ENCODE assay signal across 17 mouse cellular contexts in genomic region chr9:56862863-56863262, GRCm38 (mm10). TPM values are rescaled to one million over a fixed set of nuclear protein-coding genes. Genes with fewer than 3 reads are reported as not detected.
"Had no signal": no experiment of that assay in that cellular context is flagged by ENCODE, and none has a peak within 500 bp of the region (broad histone marks: within the 10 kb centered on the region; RNA-seq: fewer than 3 reads in every experiment).

No protein-coding gene starts in this region.

- H3K36me3 ChIP-seq: limb, embryonic 15.5 days; liver, embryonic 12.5 days; neural tube, embryonic 13.5 days had no signal

- H3K4me1 ChIP-seq: megakaryocyte, embryonic 14.5 days had no signal

- H3K27ac ChIP-seq: left cerebral cortex, adult 2 months; liver, embryonic 12.5 days; macrophage; neural tube, embryonic 13.5 days had no signal

- H3K9ac ChIP-seq: limb, embryonic 15.5 days; liver, embryonic 12.5 days; lung, embryonic 14.5 days; neural tube, embryonic 13.5 days had no signal

- ATAC-seq: intestine, postnatal 0 days; liver, embryonic 12.5 days; midbrain, embryonic 16.5 days had no signal

- DNase-seq: lung, embryonic 14.5 days; lung, postnatal 14 days; retina, postnatal 1 day; right cerebral cortex, postnatal 4 days; spleen, adult 18-20 months; thymus, adult 18-20 months; thymus, postnatal 14 days had no signal

- H3K9me3 ChIP-seq: limb, embryonic 15.5 days; liver, embryonic 12.5 days; megakaryocyte, embryonic 14.5 days; neural tube, embryonic 13.5 days had no signal

- H3K4me3 ChIP-seq: left cerebral cortex, adult 2 months; limb, embryonic 15.5 days; liver, embryonic 12.5 days; megakaryocyte, embryonic 14.5 days; neural tube, embryonic 13.5 days had no signal

- H3K4me2 ChIP-seq: liver, embryonic 12.5 days; lung, embryonic 14.5 days; midbrain, embryonic 11.5 days; neural tube, embryonic 13.5 days had no signal

- H3K27me3 ChIP-seq: limb, embryonic 15.5 days had no signal

RNA-seq across cellular contexts. Expression of gene Odf3l1, which starts 1.6 kb away (rescaled TPM):
- polyA plus RNA-seq: liver, embryonic 12.5 days; liver, embryonic 16.5 days; macrophage; midbrain, embryonic 11.5 days; midbrain, embryonic 16.5 days; neural tube, embryonic 13.5 days had no signal

RNA-seq across cellular contexts. Expression of gene Cspg4, which starts 2.0 kb away (rescaled TPM):
- polyA plus RNA-seq: macrophage had no signal
